Mouse (Mus musculus) lung, adult 2 months (tissue): ENCODE data around the gene 6430628N08Rik.

Experiments used
- CTCF ChIP-seq: fragments of 200-500 bp; IDR thresholded peaks from 2 replicates; pipeline ENCODE4 v1.5.1; 2011; ENCODE audit warnings: mild to moderate bottlenecking, low read length, control low read depth; ENCODE audit not compliant: insufficient read depth
- POLR2A ChIP-seq: fragments of 200-500 bp; IDR thresholded peaks from 2 replicates; pipeline ENCODE4 v1.6.1; 2011; ENCODE audit warnings: low read depth, mild to moderate bottlenecking, control low read depth, low read length, borderline replicate concordance; ENCODE audit errors: extremely low read depth

- TF ChIP-seq POLR2A = no peak
- TF ChIP-seq CTCF = no peak
Measured at GRCm38 (mm10) chr4:115943669-115944314, 53.3 kb downstream of the 6430628N08Rik start.
